Mouse (Mus musculus): ENCODE data around the gene Gipc1.

Gene Gipc1

DNA sequence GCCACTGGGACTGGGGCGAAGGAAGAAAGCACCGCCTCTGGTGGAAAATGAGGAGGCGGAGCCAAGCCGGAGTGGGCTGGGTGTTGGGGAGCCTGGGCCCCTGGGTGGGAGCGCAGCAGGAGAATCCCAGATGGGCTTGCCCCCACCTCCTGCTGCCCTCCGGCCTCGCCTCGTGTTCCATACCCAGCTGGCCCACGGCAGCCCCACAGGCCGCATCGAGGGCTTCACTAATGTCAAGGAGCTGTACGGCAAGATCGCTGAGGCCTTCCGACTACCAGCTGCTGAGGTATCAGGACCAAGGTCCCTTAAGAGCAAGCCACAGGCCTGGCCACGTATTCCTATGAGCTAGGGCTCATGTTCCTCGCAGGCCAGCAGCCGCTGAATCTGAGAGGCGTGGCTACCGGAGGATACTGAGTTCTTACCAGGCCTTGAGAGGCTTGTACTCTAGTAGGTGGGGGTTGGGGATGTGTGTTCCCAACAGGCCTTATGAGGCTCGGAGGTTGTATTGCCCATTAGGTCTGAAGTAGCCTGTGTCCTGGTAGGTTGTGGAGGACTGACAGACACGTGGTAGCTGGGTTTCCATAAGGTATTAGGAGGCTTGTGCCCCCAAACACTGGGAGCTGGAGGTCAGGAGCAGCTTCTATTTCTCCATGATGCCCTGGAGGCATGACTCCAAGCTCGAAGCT is 8.7 kb downstream of the Gipc1 start:
- CTCF ChIA-PET: interaction anchor here (0.6 to 2.3 kb wide), 12 partner anchors 8 to 294 kb away, joined by 3 to 27 read pairs (median 6); partner anchors contain the start of genes Gipc1 (in 2 of the 4), Asf1b (in 1 of the 4) and Gm10644 (in 1 of the 4)
- POLR2A ChIA-PET: interaction anchor here in 3 of 4 experiments (0.5 to 4.3 kb wide), 27 partner anchors 8 to 530 kb away, joined by 3 to 45 read pairs (median 5); partner anchors contain the start of genes Gipc1 (in 3 of the 3), Dnajb1 (in 2 of the 3) and Tecr (in 2 of the 3)

DNA sequence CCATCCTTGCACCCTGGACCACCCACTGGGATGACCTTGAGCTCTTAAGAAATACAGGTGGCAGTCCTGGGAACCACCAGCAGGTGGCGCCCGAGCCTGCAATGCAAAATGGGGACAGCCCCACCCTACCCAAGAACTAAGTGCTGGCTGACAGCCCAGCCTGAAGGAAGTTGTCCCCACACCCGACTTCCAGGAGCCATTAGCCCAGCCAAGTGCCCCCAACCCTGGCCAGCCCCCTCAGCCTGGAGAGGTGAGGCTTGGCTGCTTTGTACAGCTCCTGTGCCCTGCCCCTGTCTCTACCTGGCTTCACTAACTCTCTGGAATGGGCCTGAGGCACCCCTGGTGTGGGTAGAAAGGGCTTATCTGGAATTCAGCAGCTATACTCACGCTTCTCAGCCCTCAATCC is 9.9 kb downstream of the Gipc1 start:
- ChIA-PET POLR2A (interaction anchor here in 3 of 4 experiments (0.5 to 4.3 kb wide), 50 partner anchors 9 to 586 kb away, joined by 3 to 45 read pairs (median 4); partner anchors contain the start of genes Ddx39 (in 3 of the 3), Gipc1 (in 3 of the 3), Dnajb1 (in 2 of the 3) and Tecr (in 2 of the 3)), CTCF (interaction anchor here (0.5 to 2.3 kb wide), 68 partner anchors 9 to 548 kb away, joined by 3 to 27 read pairs (median 4); partner anchors contain the start of genes Gipc1 (in 3 of the 4), Asf1b (in 2 of the 4), Dnajb1 (in 2 of the 4) and Ddx39 (in 1 of the 4))

DNA sequence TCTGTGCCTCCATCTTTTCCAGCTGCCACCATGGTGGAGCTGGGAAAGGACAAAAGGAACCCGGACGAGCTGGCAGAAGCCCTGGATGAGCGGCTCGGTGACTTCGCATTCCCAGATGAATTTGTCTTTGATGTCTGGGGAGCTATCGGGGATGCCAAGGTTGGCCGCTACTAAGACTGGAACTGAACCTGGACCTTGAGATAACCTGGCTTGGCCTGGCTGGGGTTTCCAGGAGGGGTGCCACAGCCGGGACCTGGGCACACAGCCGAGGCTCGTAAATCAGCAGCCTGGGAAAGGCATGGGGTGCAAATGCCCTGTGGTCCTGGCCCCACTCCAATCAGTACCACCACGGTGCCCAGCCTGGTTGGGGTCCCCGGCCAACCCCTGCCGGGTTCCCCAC is 11.6 kb downstream of the Gipc1 start:
- ChIA-PET POLR2A (interaction anchor here (0.6 to 4.3 kb wide), 12 partner anchors 10 to 1281 kb away, joined by 3 to 45 read pairs (median 4); partner anchors contain the start of genes Ddx39 (in 3 of the 4) and Gipc1 (in 2 of the 4)), CTCF (interaction anchor here in 1 of 4 experiments (0.9 to 1.3 kb wide), 4 partner anchors 12 to 291 kb away, joined by 3 to 5 read pairs (median 4); partner anchors contain the start of genes Asf1b, Gipc1 and Gm10644)

DNA sequence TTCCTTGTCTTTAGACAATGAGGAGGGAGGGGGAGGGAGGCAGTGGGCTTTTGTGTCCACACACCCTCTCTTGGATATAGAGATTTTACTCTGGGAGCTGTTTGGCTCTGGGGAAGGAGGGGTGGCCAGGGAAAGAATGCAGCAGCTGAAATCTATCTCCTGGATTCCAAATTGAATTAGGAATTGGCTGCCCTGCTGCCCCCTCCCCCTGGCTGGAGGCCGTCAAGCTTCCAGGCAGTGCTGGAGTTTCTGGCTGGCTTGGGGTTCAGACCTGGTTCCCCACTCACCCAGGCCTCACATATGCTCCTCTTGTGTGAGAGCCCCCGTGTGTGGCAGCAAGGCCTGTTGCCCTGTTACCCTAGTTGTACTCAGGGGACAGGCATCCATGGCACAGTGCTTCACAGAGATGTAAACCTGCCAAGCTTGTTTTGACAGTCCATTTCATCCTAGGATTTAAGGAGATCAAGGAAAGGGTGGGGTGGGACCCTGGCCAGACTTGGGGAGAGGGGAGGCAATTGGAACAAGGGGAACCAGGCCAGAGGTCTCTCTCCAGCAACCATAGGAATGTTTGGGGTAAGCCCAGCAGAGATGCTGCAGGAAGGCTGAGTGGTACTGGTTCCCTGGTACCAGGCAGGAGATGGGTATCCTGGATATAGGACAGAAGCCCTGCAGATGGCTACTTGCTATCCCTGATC is 12.6 kb downstream of the Gipc1 start:
- ChIA-PET POLR2A (interaction anchor here (0.6 to 4.3 kb wide), 13 partner anchors 8 to 1151 kb away, joined by 3 to 45 read pairs (median 3); partner anchors contain the start of genes Gipc1 (in 2 of the 4) and Ddx39 (in 1 of the 4)), CTCF (interaction anchor here in 1 of 4 experiments (1.2 kb wide), 1 partner anchor 13 kb away, joined by 3 read pairs; the partner anchor contains the start of gene Gipc1)

DNA sequence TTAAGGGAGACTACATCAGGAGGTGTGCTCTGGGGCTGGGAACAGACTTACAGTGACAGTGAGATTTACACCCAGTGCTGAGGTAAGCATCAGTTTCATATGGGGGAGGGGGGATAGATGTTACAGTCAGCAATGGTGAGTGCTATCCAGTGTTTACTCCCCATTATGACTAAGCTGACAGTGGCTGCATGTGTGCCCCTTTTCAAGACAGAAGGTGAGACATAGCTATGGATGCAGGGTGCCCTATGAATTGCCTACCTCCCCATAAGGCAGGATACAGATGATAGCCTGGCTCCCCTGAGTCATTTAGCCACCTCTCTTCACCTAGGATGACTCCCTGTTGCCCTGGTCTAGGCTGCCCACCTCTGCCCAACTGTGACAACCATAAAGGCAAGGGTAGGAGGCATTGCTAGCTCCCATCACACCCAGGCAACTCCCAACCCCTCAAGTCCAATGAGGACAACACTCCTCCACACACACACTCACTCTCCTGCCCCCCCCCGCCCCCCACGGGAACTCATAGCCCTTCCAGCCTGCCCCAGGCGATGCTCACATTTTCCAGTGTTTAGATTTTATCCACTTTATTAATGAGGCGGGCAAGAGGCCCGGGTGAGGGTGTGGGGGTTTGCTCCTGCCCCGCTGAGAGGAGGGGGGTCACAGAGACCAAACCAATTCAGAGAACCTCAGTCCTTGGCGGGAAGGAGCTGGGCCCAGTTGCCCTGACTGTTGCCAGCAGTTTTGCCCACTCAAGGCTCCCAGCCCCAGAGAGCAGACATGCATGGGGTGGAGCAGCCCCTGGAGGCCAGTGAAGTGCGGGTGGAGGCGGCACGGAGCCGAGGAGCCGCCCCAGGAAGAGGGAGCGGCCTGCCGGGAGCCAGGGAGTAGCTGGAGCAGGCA is 13.7 kb downstream of the Gipc1 start, which contains the start of gene Ptger1:
Ptger1 (plus strand) TSS at position 710 of the 897 bp plus-strand sequence.
- POLR2A ChIA-PET: interaction anchor here (0.6 to 2.0 kb wide), 26 partner anchors 9 to 1150 kb away, joined by 3 to 9 read pairs (median 4); partner anchors contain the start of genes Asf1b (in 2 of the 4), Gipc1 (in 2 of the 4), Gm10644 (in 2 of the 4) and Ddx39 (in 1 of the 4)
- CTCF ChIA-PET: interaction anchor here in 1 of 4 experiments (1.0 kb wide), 1 partner anchor 9 kb away, joined by 3 read pairs; no protein-coding TSS in a partner anchor

DNA sequence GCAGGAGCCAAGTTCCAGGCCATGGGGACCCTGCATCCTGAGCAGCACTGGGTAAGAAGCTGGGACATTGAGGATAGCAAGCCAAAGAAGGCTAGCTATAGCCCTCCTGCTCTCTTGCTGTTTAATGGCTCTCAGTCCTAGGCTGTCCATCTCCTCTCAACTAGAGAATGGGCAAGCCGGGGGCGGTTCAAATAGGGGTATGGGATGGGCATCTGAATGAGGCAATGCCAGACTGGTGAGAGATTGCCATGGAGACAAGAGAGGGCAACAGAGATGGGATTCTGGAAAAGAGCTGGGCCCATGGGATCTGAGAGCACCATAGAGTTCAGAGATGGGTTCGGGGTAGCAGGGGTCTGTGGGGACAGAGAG is 14.4 kb downstream of the Gipc1 start:
- ChIA-PET CTCF (interaction anchor here in 1 of 4 experiments (1.0 kb wide), 1 partner anchor 9 kb away, joined by 3 read pairs; no protein-coding TSS in a partner anchor), POLR2A (interaction anchor here (0.6 to 2.0 kb wide), 17 partner anchors 9 to 289 kb away, joined by 3 to 9 read pairs (median 4); partner anchors contain the start of genes Asf1b (in 2 of the 4), Gipc1 (in 2 of the 4), Gm10644 (in 2 of the 4) and Ddx39 (in 1 of the 4))

DNA sequence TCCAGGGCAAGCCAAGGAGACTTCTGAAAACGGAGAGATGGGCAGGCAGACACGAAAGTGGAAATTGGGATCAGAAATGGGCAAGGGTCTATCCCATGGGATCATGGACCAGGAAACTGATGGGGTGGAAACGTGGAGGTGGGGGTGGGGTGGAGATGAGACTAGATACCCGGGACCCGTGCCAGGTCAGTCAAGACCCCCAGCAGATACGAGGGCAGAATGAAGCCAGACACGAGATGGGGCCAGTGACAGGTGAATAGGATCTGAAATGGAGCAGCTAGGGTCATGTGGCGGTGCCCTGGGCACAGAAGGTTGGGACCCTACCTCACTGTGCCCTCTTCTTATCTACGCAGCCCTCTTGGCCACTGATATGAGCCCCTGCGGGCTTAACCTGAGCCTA is 15.0 kb downstream of the Gipc1 start:
- POLR2A ChIA-PET: interaction anchor here in 2 of 4 experiments (0.9 to 1.6 kb wide), 10 partner anchors 10 to 288 kb away, joined by 3 to 9 read pairs (median 5); partner anchors contain the start of genes Asf1b (in 1 of the 2), Ddx39 (in 1 of the 2), Gipc1 (in 1 of the 2) and Gm10644 (in 1 of the 2)
- CTCF ChIA-PET: interaction anchor here in 1 of 4 experiments (1.0 kb wide), 1 partner anchor 10 kb away, joined by 3 read pairs; no protein-coding TSS in a partner anchor

DNA sequence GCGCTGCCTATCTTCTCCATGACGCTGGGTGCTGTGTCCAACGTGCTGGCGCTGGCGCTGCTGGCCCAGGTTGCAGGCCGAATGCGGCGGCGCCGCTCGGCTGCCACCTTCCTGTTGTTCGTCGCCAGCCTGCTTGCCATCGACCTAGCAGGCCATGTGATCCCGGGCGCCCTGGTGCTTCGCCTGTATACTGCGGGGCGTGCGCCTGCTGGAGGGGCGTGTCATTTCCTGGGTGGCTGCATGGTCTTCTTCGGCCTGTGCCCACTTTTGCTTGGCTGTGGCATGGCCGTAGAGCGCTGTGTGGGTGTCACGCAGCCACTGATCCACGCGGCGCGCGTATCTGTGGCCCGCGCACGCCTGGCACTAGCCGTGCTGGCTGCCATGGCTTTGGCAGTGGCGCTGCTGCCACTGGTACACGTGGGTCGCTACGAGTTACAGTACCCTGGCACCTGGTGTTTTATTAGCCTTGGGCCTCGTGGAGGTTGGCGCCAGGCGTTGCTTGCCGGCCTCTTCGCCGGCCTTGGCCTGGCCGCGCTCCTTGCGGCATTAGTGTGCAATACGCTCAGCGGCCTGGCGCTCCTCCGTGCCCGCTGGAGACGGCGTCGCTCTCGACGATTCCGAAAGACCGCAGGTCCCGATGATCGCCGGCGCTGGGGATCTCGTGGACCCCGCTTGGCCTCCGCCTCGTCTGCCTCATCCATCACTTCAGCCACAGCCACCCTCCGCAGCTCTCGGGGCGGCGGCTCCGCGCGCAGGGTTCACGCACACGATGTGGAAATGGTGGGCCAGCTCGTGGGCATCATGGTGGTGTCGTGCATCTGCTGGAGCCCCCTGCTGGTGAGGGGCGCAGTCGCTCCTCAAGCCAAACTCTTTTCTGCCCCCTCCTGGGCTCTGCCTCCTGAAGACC is 15.8 kb downstream of the Gipc1 start:
- ChIA-PET CTCF (interaction anchor here (0.6 to 1.7 kb wide), 19 partner anchors 8 to 427 kb away, joined by 3 to 10 read pairs (median 3); partner anchors contain the start of genes Asf1b (in 3 of the 4), Gm10644 (in 3 of the 4) and Ddx39 (in 1 of the 4)), POLR2A (interaction anchor here in 3 of 4 experiments (0.6 to 1.3 kb wide), 8 partner anchors 12 to 287 kb away, joined by 3 to 4 read pairs (median 4); partner anchors contain the start of genes Gipc1 (in 2 of the 3), Asf1b (in 1 of the 3), Ddx39 (in 1 of the 3) and Gm10644 (in 1 of the 3))

DNA sequence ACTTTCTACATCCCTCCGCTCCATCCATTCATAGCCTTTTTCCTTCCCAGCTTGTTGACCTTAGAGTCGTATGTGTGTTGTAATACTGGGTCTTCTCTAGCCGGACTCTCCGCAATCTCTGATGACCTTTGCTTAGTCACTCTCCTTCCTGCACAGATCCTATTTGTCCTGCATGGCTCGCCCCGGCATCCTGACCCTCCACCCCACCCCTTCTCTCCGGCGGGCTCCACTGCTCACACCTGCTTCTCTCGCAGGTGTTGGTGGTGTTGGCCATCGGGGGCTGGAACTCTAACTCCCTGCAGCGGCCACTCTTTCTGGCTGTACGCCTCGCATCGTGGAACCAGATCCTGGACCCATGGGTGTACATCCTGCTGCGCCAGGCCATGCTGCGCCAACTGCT is 16.5 kb downstream of the Gipc1 start:
- POLR2A ChIA-PET: interaction anchor here in 3 of 4 experiments (0.7 to 1.3 kb wide), 6 partner anchors 13 to 286 kb away, joined by 3 to 4 read pairs (median 4); partner anchors contain the start of genes Gipc1 (in 2 of the 3), Asf1b (in 1 of the 3) and Gm10644 (in 1 of the 3)
- CTCF ChIA-PET: interaction anchor here in 3 of 4 experiments (0.6 to 1.7 kb wide), 12 partner anchors 9 to 426 kb away, joined by 3 to 10 read pairs (median 4); partner anchors contain the start of genes Asf1b (in 1 of the 3), Ddx39 (in 1 of the 3) and Gm10644 (in 1 of the 3)

DNA sequence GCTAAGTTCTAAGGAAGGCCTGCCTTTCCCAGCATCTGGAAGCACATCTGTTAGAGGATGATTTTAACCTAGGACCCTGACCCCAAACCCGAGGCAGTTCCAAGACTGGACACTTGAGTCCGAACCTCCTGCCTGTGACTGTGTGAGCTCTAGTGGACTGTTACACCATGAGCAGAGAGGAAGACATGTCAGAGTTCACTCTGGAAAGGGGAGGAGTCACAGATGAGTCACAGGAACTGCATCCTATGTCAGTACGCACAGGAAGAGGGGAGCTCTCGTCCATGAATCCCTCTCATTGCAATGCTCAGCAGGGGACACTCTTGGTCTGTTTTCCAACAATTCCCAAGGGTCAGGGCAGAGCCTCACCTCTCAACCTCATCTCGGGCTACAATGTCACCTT is 20.5 kb downstream of the Gipc1 start:
- CTCF ChIA-PET: interaction anchor here in 2 of 4 experiments (1.4 to 1.6 kb wide), 3 partner anchors 11 to 282 kb away, joined by 3 to 5 read pairs (median 5); partner anchors contain the start of genes Asf1b (in 1 of the 2) and Gm10644 (in 1 of the 2)

DNA sequence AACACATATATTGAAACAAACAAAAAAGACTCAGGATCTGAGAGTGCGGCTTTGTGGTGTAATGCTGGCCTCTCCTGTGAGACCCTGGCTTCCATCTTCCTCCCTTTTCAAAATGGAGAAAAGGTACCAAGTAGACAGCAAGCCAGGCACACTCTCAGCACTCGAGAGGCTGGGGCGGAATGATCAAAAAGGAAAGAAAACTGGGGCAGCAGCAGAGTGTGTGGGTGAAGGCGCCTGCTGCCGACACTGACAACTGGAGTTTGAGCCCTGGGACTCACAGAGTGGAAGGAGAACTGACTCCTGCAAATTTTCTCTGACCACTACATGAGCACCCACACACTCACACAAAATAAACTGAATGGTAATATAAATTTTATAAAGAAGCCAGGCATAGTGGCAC is 22.0 kb downstream of the Gipc1 start:
- CTCF ChIA-PET: interaction anchor here in 2 of 4 experiments (1.6 kb wide), 2 partner anchors 12 kb away, joined by 3 to 5 read pairs; no protein-coding TSS in a partner anchor
- POLR2A ChIA-PET: interaction anchor here in 1 of 4 experiments (1.9 kb wide), 1 partner anchor 53 kb away, joined by 4 read pairs; no protein-coding TSS in a partner anchor

More for the DNA sequence above, 20.5 kb downstream of the Gipc1 start:
- POLR2A ChIA-PET: interaction anchor here in 2 of 4 experiments (0.6 to 1.8 kb wide), 6 partner anchors 11 to 156 kb away, joined by 4 to 6 read pairs (median 4); no protein-coding TSS in a partner anchor

DNA sequence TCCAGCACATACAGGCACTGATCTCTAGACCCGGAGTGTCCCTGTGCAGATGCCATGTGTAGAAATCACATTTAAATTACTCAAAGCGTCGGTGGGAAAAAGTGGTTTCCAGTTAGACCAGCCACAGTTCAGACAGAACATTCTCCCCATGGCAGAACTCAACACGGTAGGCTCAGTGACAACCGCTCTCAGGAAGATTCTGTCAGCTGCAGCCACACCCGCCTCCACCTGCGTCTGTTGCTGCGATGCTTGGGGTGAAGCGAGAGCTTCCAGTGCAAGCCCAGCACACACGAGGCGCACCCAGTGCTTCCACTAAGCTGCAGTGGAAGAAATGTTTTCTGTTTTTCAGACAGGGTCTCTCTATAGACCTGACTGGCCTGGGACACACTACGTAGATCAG is 27.4 kb downstream of the Gipc1 start:
- POLR2A ChIA-PET: interaction anchor here in 3 of 4 experiments (0.6 to 1.9 kb wide), 7 partner anchors 9 to 85 kb away, joined by 3 to 8 read pairs (median 3); partner anchors contain the start of gene Gipc1 (in 1 of the 3)
- CTCF ChIA-PET: interaction anchor here in 3 of 4 experiments (0.9 to 2.2 kb wide), 5 partner anchors 17 to 45 kb away, joined by 3 to 6 read pairs (median 6); no protein-coding TSS in a partner anchor

DNA sequence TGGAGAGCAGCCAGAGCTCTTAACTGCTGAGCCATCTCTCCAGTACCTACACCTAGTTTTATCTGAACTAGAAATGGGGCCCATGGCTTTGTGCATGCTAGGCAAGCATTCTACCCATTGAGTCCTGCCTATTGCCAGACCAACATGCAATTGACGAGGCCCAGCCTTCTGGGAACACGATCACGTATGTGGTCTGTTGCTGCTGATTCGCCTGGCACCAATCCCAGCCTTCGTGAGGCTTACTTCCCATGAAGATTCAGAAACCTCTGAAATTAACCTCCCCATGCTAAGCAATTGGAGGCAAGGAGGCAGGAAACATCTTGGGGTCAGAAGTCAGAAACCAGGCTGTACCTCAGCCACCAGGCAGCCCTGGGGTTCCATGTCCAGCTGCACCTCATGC is 28.1 kb downstream of the Gipc1 start:
- POLR2A ChIA-PET: interaction anchor here in 2 of 4 experiments (0.6 to 1.9 kb wide), 7 partner anchors 11 to 84 kb away, joined by 3 to 8 read pairs (median 4); partner anchors contain the start of genes Ddx39 (in 1 of the 2) and Pkn1 (in 1 of the 2)

DNA sequence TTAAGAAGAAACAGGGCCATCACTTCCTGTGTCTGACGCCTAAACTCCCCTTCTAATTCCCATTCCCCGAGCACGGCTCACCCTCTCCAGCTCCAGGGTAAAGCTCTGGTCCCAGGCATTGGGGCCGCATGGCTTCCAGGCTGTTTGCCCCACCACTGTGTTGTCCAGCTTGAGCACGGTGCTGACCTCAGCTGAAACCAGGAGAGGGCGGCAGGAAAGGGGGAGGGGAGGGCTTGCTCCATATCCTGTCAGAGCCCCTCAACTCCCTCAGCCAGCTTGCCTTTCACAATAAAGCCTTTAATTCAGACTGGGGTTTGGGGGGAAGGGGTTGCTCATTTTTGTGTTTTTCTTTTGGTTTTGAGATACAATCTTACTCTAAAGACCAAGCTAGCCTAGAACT is 28.6 kb downstream of the Gipc1 start:
- CTCF ChIA-PET: interaction anchor here in 2 of 4 experiments (1.0 to 1.2 kb wide), 2 partner anchors 12 to 19 kb away, joined by 3 to 4 read pairs; no protein-coding TSS in a partner anchor
- POLR2A ChIA-PET: interaction anchor here in 2 of 4 experiments (0.9 to 1.9 kb wide), 6 partner anchors 12 to 84 kb away, joined by 4 to 8 read pairs (median 4); partner anchors contain the start of genes Ddx39 (in 1 of the 2) and Pkn1 (in 1 of the 2)

More for the DNA sequence above, 28.1 kb downstream of the Gipc1 start:
- CTCF ChIA-PET: interaction anchor here in 2 of 4 experiments (0.9 to 1.2 kb wide), 3 partner anchors 12 to 44 kb away, joined by 3 to 4 read pairs (median 4); no protein-coding TSS in a partner anchor
